Mouse (Mus musculus) liver, embryonic 12.5 days (tissue): ENCODE results near the gene Myt1l. TPM values are rescaled to one million over a fixed set of nuclear protein-coding genes. Genes with fewer than 3 reads are reported as not detected.

ENCODE experiments used
- ATAC-seq: fragments of 200-750 bp; cut with Nextera tagmentation; 2 replicates; pipeline ENCODE4 v1.8.0; 2017; ENCODE audit warnings: moderate number of reproducible peaks, mild to moderate bottlenecking, moderate library complexity
- H3K27ac ChIP-seq: fragments of 300-500 bp; sonication (generic); 2 replicates; pipeline ENCODE4 v1.5.1; 2016; ENCODE audit warnings: mild to moderate bottlenecking
- H3K27me3 ChIP-seq: fragments of 300-500 bp; sonication (generic); replicated peaks from 2 replicates; pipeline ENCODE4 v1.6.1; 2016; ENCODE audit warnings: mild to moderate bottlenecking, moderate library complexity
- H3K36me3 ChIP-seq: fragments of 300-500 bp; sonication (generic); 2 replicates; pipeline ENCODE4 v1.6.1; 2016; ENCODE audit warnings: mild to moderate bottlenecking, moderate library complexity
- H3K4me1 ChIP-seq: fragments of 300-500 bp; sonication (generic); 2 replicates; pipeline ENCODE4 v1.6.1; 2016
- H3K4me2 ChIP-seq: fragments of 300-500 bp; sonication (generic); 2 replicates; pipeline ENCODE4 v1.6.1; 2016; ENCODE audit warnings: mild to moderate bottlenecking, moderate library complexity
- H3K4me3 ChIP-seq: fragments of 300-500 bp; sonication (generic); 2 replicates; pipeline ENCODE4 v1.5.1; 2016; ENCODE audit warnings: mild to moderate bottlenecking, moderate library complexity
- H3K9ac ChIP-seq: fragments of 300-500 bp; sonication (generic); 2 replicates; pipeline ENCODE4 v1.6.1; 2016; ENCODE audit warnings: mild to moderate bottlenecking, moderate library complexity
- H3K9me3 ChIP-seq: fragments of 300-500 bp; sonication (generic); replicated peaks from 2 replicates; pipeline ENCODE4 v1.6.1; 2016; ENCODE audit warnings: mild to moderate bottlenecking, moderate library complexity
- WGBS: fragments of 180-500 bp; shearing (Covaris S2); methylation state at CpG from one replicate; pipeline ENCODE4 v1.1.7; 2016; ENCODE audit not compliant: insufficient replicate concordance; 5-methylcytosine and 5-hydroxymethylcytosine counted together
- polyA plus RNA-seq: library from polyadenylated mRNA; unstranded; fragments of >200 nt; fragmentation: Nextera tagmentation; extraction: Ambion mirVana; gene quantifications from 2 replicates; pipeline ENCODE4 v1.2.1, GENCODE M21; 2016

Myt1l gene
- polyA plus RNA-seq, 1 experiment from 2014 or later = not detected

GRCm38 (mm10) chr12:29938376-29939041 lies 410.3 kb downstream of the Myt1l start:
- no peaks in the 10 kb centered on the region for H3K4me1 ChIP-seq
- peak overlapping the region; percentile 57 for H3K9ac ChIP-seq
- no peaks in the 10 kb centered on the region for H3K9me3 ChIP-seq
- 2% methylated on average over 38 of the region's 40 CpGs for WGBS
- peaks cover 41% of the 10 kb centered on the region for H3K27me3 ChIP-seq
- H3K4me2 ChIP-seq = peak overlapping the region; percentile 63
- peak overlapping the region; percentile 56 for H3K27ac ChIP-seq
- no peaks in the 10 kb centered on the region for H3K36me3 ChIP-seq
- H3K4me3 ChIP-seq = peak overlapping the region; percentile 56
- ATAC-seq = peak; percentile 21; the same call in 1 of the 2 replicates

- Histone ChIP-seq H3K9me3 (no peaks in the 10 kb centered on the region), H3K27ac (no peak overlapping the region), H3K4me3 (peak overlapping the region; percentile 56), H3K9ac (no peak overlapping the region; the same call in 1 of the 2 replicates), H3K36me3 (no peaks in the 10 kb centered on the region), H3K4me2 (peak overlapping the region; percentile 63), H3K4me1 (no peaks in the 10 kb centered on the region), H3K27me3 (peaks cover 41% of the 10 kb centered on the region)
- WGBS = 12% methylated on average over 8 of the region's 8 CpGs
- no peak for ATAC-seq
These were observed 411.1 kb downstream of the Myt1l start for GRCm38 (mm10) chr12:29939261-29939671.

GRCm38 (mm10) chr12:29942435-29942834 lies 414.3 kb downstream of the Myt1l start:
- H3K27me3 ChIP-seq = peaks cover 24% of the 10 kb centered on the region
- no peak overlapping the region for H3K27ac ChIP-seq
- H3K4me2 ChIP-seq = no peak overlapping the region
- no peaks in the 10 kb centered on the region for H3K9me3 ChIP-seq
- ATAC-seq = no peak
- 32% methylated on average over 2 of the region's 2 CpGs for WGBS
- H3K4me3 ChIP-seq = no peak overlapping the region
- no peaks in the 10 kb centered on the region for H3K4me1 ChIP-seq
- H3K36me3 ChIP-seq = no peaks in the 10 kb centered on the region
- no peak overlapping the region for H3K9ac ChIP-seq

- 57% methylated on average over 3 of the region's 3 CpGs for WGBS
- no peak for ATAC-seq
- H3K4me3 ChIP-seq = no peak overlapping the region
These were observed 416.5 kb downstream of the Myt1l start for GRCm38 (mm10) chr12:29944650-29945049.

GRCm38 (mm10) chr12:29945182-29945743 lies 417.1 kb downstream of the Myt1l start:
- no peaks in the 10 kb centered on the region for H3K36me3 ChIP-seq
- no peak overlapping the region for H3K27ac ChIP-seq
- no peak for ATAC-seq
- no peaks in the 10 kb centered on the region for H3K27me3 ChIP-seq
- 20% methylated on average over 6 of the region's 6 CpGs for WGBS
- H3K9me3 ChIP-seq = no peaks in the 10 kb centered on the region
- H3K4me1 ChIP-seq = no peaks in the 10 kb centered on the region
- H3K4me3 ChIP-seq = no peak overlapping the region
- no peak overlapping the region for H3K4me2 ChIP-seq
- no peak overlapping the region for H3K9ac ChIP-seq

More at GRCm38 (mm10) chr12:29944650-29945049, 416.5 kb downstream of the Myt1l start:
- Histone ChIP-seq H3K27ac (no peak overlapping the region), H3K27me3 (peaks cover 2% of the 10 kb centered on the region; the same call in 1 of the 2 replicates), H3K4me2 (no peak overlapping the region), H3K36me3 (no peaks in the 10 kb centered on the region), H3K9ac (no peak overlapping the region), H3K4me1 (no peaks in the 10 kb centered on the region), H3K9me3 (no peaks in the 10 kb centered on the region)

- Histone ChIP-seq H3K27me3 (no peaks in the 10 kb centered on the region), H3K9ac (no peak overlapping the region), H3K4me2 (no peak overlapping the region), H3K4me1 (no peaks in the 10 kb centered on the region), H3K36me3 (no peaks in the 10 kb centered on the region), H3K9me3 (no peaks in the 10 kb centered on the region), H3K27ac (no peak overlapping the region), H3K4me3 (no peak overlapping the region)
- no peak for ATAC-seq
- WGBS = 40% methylated on average over 6 of the region's 6 CpGs
These were observed 422.9 kb downstream of the Myt1l start for GRCm38 (mm10) chr12:29951043-29951442.

- no peaks in the 10 kb centered on the region for H3K4me1 ChIP-seq
- H3K4me3 ChIP-seq = no peak overlapping the region
- H3K4me2 ChIP-seq = no peak overlapping the region
- no peaks in the 10 kb centered on the region for H3K36me3 ChIP-seq
- H3K9me3 ChIP-seq = no peaks in the 10 kb centered on the region
- 61% methylated on average over 5 of the region's 5 CpGs for WGBS
- H3K9ac ChIP-seq = no peak overlapping the region
- H3K27ac ChIP-seq = 0 out of 2 replicates have a peak overlapping the region, but pooled peaks have one; percentile 10
- no peak for ATAC-seq
- no peaks in the 10 kb centered on the region for H3K27me3 ChIP-seq
These were observed 423.3 kb downstream of the Myt1l start for GRCm38 (mm10) chr12:29951485-29951884.

GRCm38 (mm10) chr12:29952102-29952501 lies 423.9 kb downstream of the Myt1l start:
- Histone ChIP-seq H3K9ac (no peak overlapping the region), H3K27me3 (no peaks in the 10 kb centered on the region), H3K4me2 (no peak overlapping the region), H3K36me3 (no peaks in the 10 kb centered on the region), H3K27ac (no peak overlapping the region), H3K9me3 (no peaks in the 10 kb centered on the region), H3K4me1 (no peaks in the 10 kb centered on the region), H3K4me3 (no peak overlapping the region)
- 85% methylated on average over 6 of the region's 6 CpGs for WGBS
- no peak for ATAC-seq

GRCm38 (mm10) chr12:29953999-29954398 lies 425.8 kb downstream of the Myt1l start:
- no peaks in the 10 kb centered on the region for H3K36me3 ChIP-seq
- no peak for ATAC-seq
- no peak overlapping the region for H3K9ac ChIP-seq
- no peaks in the 10 kb centered on the region for H3K4me1 ChIP-seq
- H3K27ac ChIP-seq = no peak overlapping the region
- no peaks in the 10 kb centered on the region for H3K9me3 ChIP-seq
- H3K4me2 ChIP-seq = no peak overlapping the region
- WGBS = 66% methylated on average over 11 of the region's 11 CpGs
- H3K4me3 ChIP-seq = no peak overlapping the region
- no peaks in the 10 kb centered on the region for H3K27me3 ChIP-seq

- 69% methylated on average over 3 of the region's 3 CpGs for WGBS
- Histone ChIP-seq H3K27me3 (no peaks in the 10 kb centered on the region), H3K4me1 (no peaks in the 10 kb centered on the region), H3K27ac (no peak overlapping the region), H3K9me3 (no peaks in the 10 kb centered on the region), H3K9ac (no peak overlapping the region), H3K36me3 (no peaks in the 10 kb centered on the region), H3K4me3 (no peak overlapping the region), H3K4me2 (no peak overlapping the region)
- ATAC-seq = no peak
These were observed 426.3 kb downstream of the Myt1l start for GRCm38 (mm10) chr12:29954464-29954863.

GRCm38 (mm10) chr12:29956969-29957368 lies 428.8 kb downstream of the Myt1l start:
- 70% methylated on average over 12 of the region's 12 CpGs for WGBS
- H3K36me3 ChIP-seq = no peaks in the 10 kb centered on the region
- no peak overlapping the region for H3K27ac ChIP-seq
- no peaks in the 10 kb centered on the region for H3K9me3 ChIP-seq
- H3K4me2 ChIP-seq = no peak overlapping the region
- H3K4me3 ChIP-seq = no peak overlapping the region
- no peaks in the 10 kb centered on the region for H3K4me1 ChIP-seq
- ATAC-seq = no peak
- H3K9ac ChIP-seq = no peak overlapping the region
- H3K27me3 ChIP-seq = no peaks in the 10 kb centered on the region

GRCm38 (mm10) chr12:29958637-29959036 lies 430.5 kb downstream of the Myt1l start:
- Histone ChIP-seq H3K4me1 (no peaks in the 10 kb centered on the region), H3K9ac (no peak overlapping the region), H3K27me3 (no peaks in the 10 kb centered on the region), H3K4me2 (no peak overlapping the region), H3K9me3 (no peaks in the 10 kb centered on the region), H3K36me3 (no peaks in the 10 kb centered on the region), H3K27ac (no peak overlapping the region), H3K4me3 (no peak overlapping the region)
- no peak for ATAC-seq
- WGBS = 62% methylated on average over 5 of the region's 5 CpGs
